Mouse (Mus musculus) heart, embryonic 15.5 days (tissue): Measurements from ENCODE around the gene Hist1h2af. TPM values are rescaled to one million over a fixed set of nuclear protein-coding genes. Genes with fewer than 3 reads are reported as not detected.
"Not testable (repeated sequence)": the region's sequence is repeated elsewhere in the genome, so short reads cannot be mapped to it uniquely, and the experiment has no call there.

Experiments
- ATAC-seq: fragments of 200-750 bp; cut with Nextera tagmentation; replicated peaks from 2 replicates; pipeline ENCODE4 v1.8.0; 2017; ENCODE audit warnings: low read depth, moderate TSS enrichment; ENCODE audit not compliant: insufficient number of reproducible peaks, insufficient read depth, low FRiP score
- H3K27ac ChIP-seq: fragments of 300-500 bp; sonication (generic); 2 replicates; pipeline ENCODE4 v1.5.1; 2015; ENCODE audit warnings: mild to moderate bottlenecking, inconsistent platforms
- H3K27me3 ChIP-seq: fragments of 300-500 bp; sonication (generic); 2 replicates; pipeline ENCODE4 v1.6.1; 2015; ENCODE audit warnings: inconsistent platforms
- H3K36me3 ChIP-seq: fragments of 300-500 bp; sonication (generic); 2 replicates; pipeline ENCODE4 v1.6.1; 2015; ENCODE audit warnings: mild to moderate bottlenecking, inconsistent platforms
- H3K4me1 ChIP-seq: fragments of 300-500 bp; sonication (generic); replicated peaks from 2 replicates; pipeline ENCODE4 v1.6.1; 2015; ENCODE audit warnings: inconsistent platforms
- H3K4me2 ChIP-seq: fragments of 300-500 bp; sonication (generic); 2 replicates; pipeline ENCODE4 v1.6.1; 2015; ENCODE audit warnings: inconsistent platforms, mild to moderate bottlenecking, moderate library complexity
- H3K4me3 ChIP-seq: fragments of 300-500 bp; sonication (generic); 2 replicates; pipeline ENCODE4 v1.5.1; 2015; ENCODE audit warnings: mild to moderate bottlenecking, inconsistent platforms
- H3K9ac ChIP-seq: fragments of 300-500 bp; sonication (generic); 2 replicates; pipeline ENCODE4 v1.6.1; 2015; ENCODE audit warnings: mild to moderate bottlenecking, inconsistent platforms
- H3K9me3 ChIP-seq: fragments of 300-500 bp; sonication (generic); replicated peaks from 2 replicates; pipeline ENCODE4 v1.6.1; 2016; ENCODE audit warnings: inconsistent platforms
- WGBS: fragments of 180-500 bp; shearing (Covaris S2); methylation state at CpG from one replicate; pipeline ENCODE4 v1.1.7; 2015; ENCODE audit warnings: mixed read lengths; 5-methylcytosine and 5-hydroxymethylcytosine counted together
- polyA plus RNA-seq: library from polyadenylated mRNA; unstranded; fragments of >200 nt; fragmentation: Nextera tagmentation; extraction: Ambion mirVana; gene quantifications from 2 replicates; pipeline ENCODE4 v1.2.1, GENCODE M21; 2015

Hist1h2af gene
- polyA plus RNA-seq, 1 experiment from 2014 or later: 2.6 TPM

GRCm38 (mm10) chr13:23551146-23551834 lies 17.6 kb downstream of the Hist1h2af start, which contains the start of gene Hist1h4f:
Gene Hist1h4f, minus strand, starts transcription at chr13:23551648.
- WGBS: under 1% methylated on average over 47 of the region's 47 CpGs
- not testable (repeated sequence) for H3K27me3 ChIP-seq, H3K36me3 ChIP-seq, H3K9me3 ChIP-seq
- peak; percentile 84 for ATAC-seq
- Histone ChIP-seq H3K4me3 (peak within 1 kb of the TSS; percentile 53), H3K9ac (peak within 1 kb of the TSS; percentile 57), H3K27ac (peak within 1 kb of the TSS; percentile 91), H3K4me2 (peak within 1 kb of the TSS; percentile 75), H3K4me1 (peaks cover 18% of the 10 kb centered on the region)

- peak overlapping the region; percentile 75 for H3K4me2 ChIP-seq
- peaks cover 21% of the 10 kb centered on the region for H3K4me1 ChIP-seq
- no peak overlapping the region for H3K9ac ChIP-seq
- H3K9me3 ChIP-seq: no peaks in the 10 kb centered on the region
- 44% methylated on average over 8 of the region's 8 CpGs for WGBS
- no peaks in the 10 kb centered on the region for H3K36me3 ChIP-seq
- no peaks in the 10 kb centered on the region for H3K27me3 ChIP-seq
- peak overlapping the region; percentile 91 for H3K27ac ChIP-seq
- no peak for ATAC-seq
- peak overlapping the region; percentile 53 for H3K4me3 ChIP-seq
These were observed 18.5 kb downstream of the Hist1h2af start for GRCm38 (mm10) chr13:23551931-23552914.

- no peaks in the 10 kb centered on the region for H3K9me3 ChIP-seq
- no peak within 1 kb of the TSS for H3K4me3 ChIP-seq
- no peaks in the 10 kb centered on the region for H3K36me3 ChIP-seq
- ATAC-seq: no peak
- H3K4me2 ChIP-seq: peak within 1 kb of the TSS; percentile 95
- peaks cover 21% of the 10 kb centered on the region for H3K4me1 ChIP-seq
- H3K27me3 ChIP-seq: no peaks in the 10 kb centered on the region
- 0 out of 2 replicates have a peak within 1 kb of the TSS, but pooled peaks have one; percentile 86 for H3K9ac ChIP-seq
- H3K27ac ChIP-seq: peak within 1 kb of the TSS; percentile 97
These were observed 19.3 kb downstream of the Hist1h2af start, which contains the start of gene Hist1h1d for GRCm38 (mm10) chr13:23552962-23553361. Gene Hist1h1d, plus strand, starts transcription at chr13:23553262.

GRCm38 (mm10) chr13:23554393-23554792 lies 20.7 kb downstream of the Hist1h2af start:
- H3K9ac ChIP-seq: peak overlapping the region; percentile 86; the same call in 1 of the 2 replicates
- 15% methylated on average over 9 of the region's 9 CpGs for whole genome bisulfite sequencing
- H3K4me3 ChIP-seq: peak overlapping the region; percentile 59
- no peaks in the 10 kb centered on the region for H3K27me3 ChIP-seq
- no peaks in the 10 kb centered on the region for H3K36me3 ChIP-seq
- H3K9me3 ChIP-seq: no peaks in the 10 kb centered on the region
- H3K4me1 ChIP-seq: peaks cover 21% of the 10 kb centered on the region
- peak overlapping the region; percentile 95 for H3K4me2 ChIP-seq
- ATAC-seq: no peak
- peak overlapping the region; percentile 97 for H3K27ac ChIP-seq

GRCm38 (mm10) chr13:23554925-23555838 lies 21.5 kb downstream of the Hist1h2af start:
- peak; percentile 86 for ATAC-seq
- H3K9ac ChIP-seq: peak overlapping the region; percentile 86
- H3K27ac ChIP-seq: peak overlapping the region; percentile 97
- no peaks in the 10 kb centered on the region for H3K9me3 ChIP-seq
- H3K4me2 ChIP-seq: peak overlapping the region; percentile 95
- peaks cover 21% of the 10 kb centered on the region for H3K4me1 ChIP-seq
- no peaks in the 10 kb centered on the region for H3K36me3 ChIP-seq
- no peaks in the 10 kb centered on the region for H3K27me3 ChIP-seq
- WGBS: under 1% methylated on average over 54 of the region's 54 CpGs
- peak overlapping the region; percentile 59 for H3K4me3 ChIP-seq

GRCm38 (mm10) chr13:23555839-23556416 lies 22.2 kb downstream of the Hist1h2af start:
- ATAC-seq: peak; percentile 75
- Histone ChIP-seq H3K9ac (peak overlapping the region; percentile 86), H3K4me2 (peak overlapping the region; percentile 95), H3K27me3 (no peaks in the 10 kb centered on the region), H3K4me1 (peaks cover 18% of the 10 kb centered on the region), H3K27ac (peak overlapping the region; percentile 97), H3K9me3 (no peaks in the 10 kb centered on the region), H3K4me3 (peak overlapping the region; percentile 59), H3K36me3 (no peaks in the 10 kb centered on the region)
- under 1% methylated on average over 18 of the region's 18 CpGs for WGBS

- WGBS: 73% methylated on average over 3 of the region's 3 CpGs
- Histone ChIP-seq H3K36me3 (no peaks in the 10 kb centered on the region), H3K4me2 (peak overlapping the region; percentile 95; the same call in 1 of the 2 replicates), H3K9me3 (no peaks in the 10 kb centered on the region), H3K27ac (peak overlapping the region; percentile 97; the same call in 1 of the 2 replicates), H3K4me1 (peaks cover 16% of the 10 kb centered on the region), H3K9ac (no peak overlapping the region), H3K4me3 (0 out of 2 replicates have a peak overlapping the region, but pooled peaks have one; percentile 4), H3K27me3 (no peaks in the 10 kb centered on the region)
- ATAC-seq: no peak
These were observed 23.2 kb downstream of the Hist1h2af start for GRCm38 (mm10) chr13:23556906-23557305.

- H3K27me3 ChIP-seq, H3K4me1 ChIP-seq, H3K36me3 ChIP-seq, H3K4me3 ChIP-seq, ATAC-seq, H3K27ac ChIP-seq, H3K9me3 ChIP-seq: not testable (repeated sequence)
- 40% methylated on average over 2 of the region's 2 CpGs for WGBS
- Histone ChIP-seq H3K9ac (peak overlapping the region; percentile 14; the same call in 1 of the 2 replicates), H3K4me2 (peak overlapping the region; percentile 32; the same call in 1 of the 2 replicates)
These were observed 27.0 kb downstream of the Hist1h2af start for GRCm38 (mm10) chr13:23560699-23561098.

- Histone ChIP-seq H3K9ac (peak overlapping the region; percentile 59; the same call in 1 of the 2 replicates), H3K4me3 (peak overlapping the region; percentile 58), H3K4me2 (peak overlapping the region; percentile 66), H3K27ac (peak overlapping the region; percentile 94)
- H3K27me3 ChIP-seq, H3K9me3 ChIP-seq, ATAC-seq, H3K36me3 ChIP-seq, H3K4me1 ChIP-seq: not testable (repeated sequence)
- WGBS: 0% methylated on average over 2 of the region's 5 CpGs
These were observed 27.8 kb downstream of the Hist1h2af start for GRCm38 (mm10) chr13:23561531-23561882.

- not testable (repeated sequence) for H3K27me3 ChIP-seq, H3K36me3 ChIP-seq, H3K9me3 ChIP-seq, H3K4me1 ChIP-seq
- Histone ChIP-seq H3K4me3 (peak within 1 kb of the TSS; percentile 58), H3K27ac (peak within 1 kb of the TSS; percentile 94), H3K9ac (peak within 1 kb of the TSS; percentile 59), H3K4me2 (peak within 1 kb of the TSS; percentile 66)
- ATAC-seq: peak; percentile 91
- under 1% methylated on average over 53 of the region's 67 CpGs for WGBS
These were observed 28.4 kb downstream of the Hist1h2af start, which contains the start of gene Hist1h3e for GRCm38 (mm10) chr13:23561883-23562659. Gene Hist1h3e, minus strand, starts transcription at chr13:23562369.
